In the genomic region with DNA sequence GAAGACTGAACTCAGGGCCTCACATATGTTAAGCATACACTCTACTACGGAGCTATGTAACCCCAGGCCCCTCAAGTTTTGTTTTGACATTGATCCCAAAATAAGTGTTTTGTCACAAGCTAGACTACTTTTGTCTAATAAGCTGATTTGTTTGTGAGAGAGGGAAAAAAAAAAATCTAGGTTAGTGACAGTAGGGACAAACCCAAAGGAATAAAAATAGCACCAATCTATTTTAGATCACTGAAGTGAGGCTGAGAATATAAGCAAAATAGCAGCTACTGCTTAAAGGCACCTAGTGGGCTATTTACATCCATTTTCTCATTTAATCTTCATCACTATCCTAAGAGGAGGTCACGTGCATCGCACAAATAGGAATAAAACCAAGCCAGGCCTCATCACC, we compare ENCODE assay signal across 9 mouse cellular contexts. TPM values are rescaled to one million over a fixed set of nuclear protein-coding genes. Genes with fewer than 3 reads are reported as not detected.
DNase-seq lines count a peak whose midpoint lies in the region; ATAC-seq and TF ChIP-seq lines count a peak whose summit lies in the region.
"Had no signal": no experiment of that assay in that cellular context is flagged by ENCODE, and none has a peak within 500 bp of the region (broad histone marks: within the 10 kb centered on the region; RNA-seq: fewer than 3 reads in every experiment).

No protein-coding gene starts in this region.

- no peak for ATAC-seq in lung, embryonic 16.5 days (ENCODE audit: low read depth)
- no peak for ATAC-seq in forebrain, embryonic 11.5 days (replicated peaks; ENCODE audit: low FRiP score)
- no peak for ATAC-seq in limb, embryonic 12.5 days (ENCODE audit: insufficient number of reproducible peaks, insufficient read depth, low FRiP score, low TSS enrichment, low read depth)
- ATAC-seq: activated CD4-positive, CD25-positive, alpha-beta regulatory T cell, adult 4 months had no signal

- H3K9ac ChIP-seq in lung, embryonic 16.5 days (ENCODE audit: low read length) = peak overlapping the region; percentile 81
- peak overlapping the region; percentile 87; the same call in 1 of the 2 replicates for H3K9ac ChIP-seq in forebrain, embryonic 11.5 days (ENCODE audit: low read length)
- H3K9ac ChIP-seq in limb, embryonic 12.5 days (replicated peaks) = peak overlapping the region; percentile 80; the same call in 1 of the 2 replicates

- H3K27ac ChIP-seq in lung, embryonic 16.5 days (ENCODE audit: low read length) = no peak overlapping the region
- no peak overlapping the region for H3K27ac ChIP-seq in forebrain, embryonic 11.5 days (ENCODE audit: low read depth, low read length)
- H3K27ac ChIP-seq in limb, embryonic 12.5 days = no peak overlapping the region
- peak overlapping the region; percentile 65; the same call in 1 of the 2 replicates for H3K27ac ChIP-seq in olfactory bulb, adult 2 months (ENCODE audit: insufficient read depth, low read depth, low read length)

- H3K4me1 ChIP-seq in lung, embryonic 16.5 days (replicated peaks; ENCODE audit: control insufficient read depth, insufficient read depth, low read length) = peaks cover 8% of the 10 kb centered on the region
- H3K4me1 ChIP-seq in forebrain, embryonic 11.5 days (replicated peaks; ENCODE audit: control insufficient read depth, insufficient read depth, low read length) = peaks cover 6% of the 10 kb centered on the region; the same call in 1 of the 2 replicates
- H3K4me1 ChIP-seq in limb, embryonic 12.5 days (replicated peaks) = peaks cover 30% of the 10 kb centered on the region
- peaks cover 5% of the 10 kb centered on the region for H3K4me1 ChIP-seq in olfactory bulb, adult 2 months (ENCODE audit: control insufficient read depth, insufficient read depth, low read length)

- H3K9me3 ChIP-seq in lung, embryonic 16.5 days (ENCODE audit: control insufficient read depth, low read length) = no peaks in the 10 kb centered on the region
- H3K9me3 ChIP-seq in forebrain, embryonic 11.5 days (ENCODE audit: control insufficient read depth, low read length) = no peaks in the 10 kb centered on the region
- no peaks in the 10 kb centered on the region for H3K9me3 ChIP-seq in limb, embryonic 12.5 days

- H3K27me3 ChIP-seq in lung, embryonic 16.5 days (ENCODE audit: control insufficient read depth, insufficient read depth, low read depth, low read length) = no peaks in the 10 kb centered on the region
- no peaks in the 10 kb centered on the region for H3K27me3 ChIP-seq in forebrain, embryonic 11.5 days (ENCODE audit: control insufficient read depth, insufficient read depth, low read length)
- H3K27me3 ChIP-seq in limb, embryonic 12.5 days = no peaks in the 10 kb centered on the region; the same call in 1 of the 2 replicates

- WGBS in lung, embryonic 16.5 days = 86% methylated on average over 3 of the region's 3 CpGs
- 91% methylated on average over 3 of the region's 3 CpGs for WGBS in forebrain, embryonic 11.5 days
- 90% methylated on average over 3 of the region's 3 CpGs for WGBS in limb, embryonic 12.5 days
- 46% methylated on average over 3 of the region's 3 CpGs for WGBS in olfactory bulb, adult 2 months

- H3K4me2 ChIP-seq in lung, embryonic 16.5 days (ENCODE audit: low read depth, low read length) = peak overlapping the region; percentile 59
- H3K4me2 ChIP-seq in forebrain, embryonic 11.5 days (ENCODE audit: low read depth, low read length, severe bottlenecking) = peak overlapping the region; percentile 63
- peak overlapping the region; percentile 83 for H3K4me2 ChIP-seq in limb, embryonic 12.5 days

- H3K36me3 ChIP-seq in lung, embryonic 16.5 days (ENCODE audit: control insufficient read depth, insufficient read depth, low read length) = 0 out of 2 replicates have a peak, but pooled peaks cover 4% of the 10 kb centered on the region
- no peaks in the 10 kb centered on the region; the same call in 1 of the 2 replicates for H3K36me3 ChIP-seq in forebrain, embryonic 11.5 days (ENCODE audit: control insufficient read depth, insufficient read depth, low read length)
- H3K36me3 ChIP-seq in limb, embryonic 12.5 days = peaks cover 30% of the 10 kb centered on the region

- DNase-seq in lung, postnatal 25 days (ENCODE audit: low spot score) = no peak
- no peak for DNase-seq in forebrain, embryonic 11.5 days (ENCODE audit: low spot score)
- no peak for DNase-seq in urinary bladder, postnatal 4 days (ENCODE audit: low spot score in 2 of 2)
- DNase-seq in ovary, postnatal 36 days (ENCODE audit: low spot score) = no peak
- DNase-seq in spleen, postnatal 4 days (ENCODE audit: low spot score in 2 of 2) = no peak

- TF ChIP-seq POLR2A in olfactory bulb, adult 2 months (IDR thresholded peaks at IDR 0.05; ENCODE audit: insufficient read depth, low read depth, low read length) = no peak

- no peak for TF ChIP-seq CTCF in olfactory bulb, adult 2 months (IDR thresholded peaks at IDR 0.05; ENCODE audit: insufficient read depth, low read depth, low read length)

- peak overlapping the region; percentile 77 for H3K4me3 ChIP-seq in lung, embryonic 16.5 days (ENCODE audit: low read length)
- peak overlapping the region; percentile 72 for H3K4me3 ChIP-seq in forebrain, embryonic 11.5 days (ENCODE audit: low read depth, low read length)
- peak overlapping the region; percentile 72 for H3K4me3 ChIP-seq in limb, embryonic 12.5 days (replicated peaks)
- H3K4me3 ChIP-seq in olfactory bulb, adult 2 months (ENCODE audit: insufficient read depth, low read depth, low read length) = peak overlapping the region; percentile 85

RNA-seq across cellular contexts. Expression of a gene that starts 1.4 kb away (rescaled TPM):
- 54.3 and 56.1 TPM in 2 replicates for polyA plus RNA-seq in lung, embryonic 16.5 days (2015; fragmentation: Nextera tagmentation; extraction: Ambion mirVana)
- 106 and 107 TPM in 2 replicates for polyA plus RNA-seq in forebrain, embryonic 11.5 days (2014; fragmentation: Nextera tagmentation; extraction: Ambion mirVana)
- 69.7 and 73.1 TPM in 2 replicates for polyA plus RNA-seq in limb, embryonic 12.5 days (2016; fragmentation: Nextera tagmentation; extraction: Ambion mirVana)
- polyA plus RNA-seq in olfactory bulb, adult 2 months (2012; ENCODE audit: insufficient read depth, insufficient read length, low replicate concordance, missing spikeins) = not detected in 2 replicates

RNA-seq across cellular contexts. Expression of a gene that starts 22.2 kb away (rescaled TPM):
- 899 and 904 TPM in 2 replicates for polyA plus RNA-seq in lung, embryonic 16.5 days (2015; fragmentation: Nextera tagmentation; extraction: Ambion mirVana)
- 678 and 706 TPM in 2 replicates for polyA plus RNA-seq in forebrain, embryonic 11.5 days (2014; fragmentation: Nextera tagmentation; extraction: Ambion mirVana)
- polyA plus RNA-seq in limb, embryonic 12.5 days (2016; fragmentation: Nextera tagmentation; extraction: Ambion mirVana) = 870 and 903 TPM in 2 replicates
- not detected in 2 replicates for polyA plus RNA-seq in olfactory bulb, adult 2 months (2012; ENCODE audit: insufficient read depth, insufficient read length, low replicate concordance, missing spikeins)

RNA-seq across cellular contexts. Expression of a gene that starts 27.6 kb away (rescaled TPM):
- 5.9 and 8.5 TPM in 2 replicates for polyA plus RNA-seq in lung, embryonic 16.5 days (2015; fragmentation: Nextera tagmentation; extraction: Ambion mirVana)
- polyA plus RNA-seq in forebrain, embryonic 11.5 days (2014; fragmentation: Nextera tagmentation; extraction: Ambion mirVana) = 62.8 and 72.4 TPM in 2 replicates
- 50.9 and 51.1 TPM in 2 replicates for polyA plus RNA-seq in limb, embryonic 12.5 days (2016; fragmentation: Nextera tagmentation; extraction: Ambion mirVana)
- polyA plus RNA-seq in olfactory bulb, adult 2 months (2012; ENCODE audit: insufficient read depth, insufficient read length, low replicate concordance, missing spikeins) = not detected in 2 replicates
- polyA plus RNA-seq: activated CD4-positive, CD25-positive, alpha-beta regulatory T cell, adult 4 months had no signal

RNA-seq across cellular contexts. Expression of a gene that starts 33.5 kb away (rescaled TPM):
- polyA plus RNA-seq in lung, embryonic 16.5 days (2015; fragmentation: Nextera tagmentation; extraction: Ambion mirVana) = 176 and 187 TPM in 2 replicates
- 238 and 256 TPM in 2 replicates for polyA plus RNA-seq in forebrain, embryonic 11.5 days (2014; fragmentation: Nextera tagmentation; extraction: Ambion mirVana)
- 222 and 233 TPM in 2 replicates for polyA plus RNA-seq in limb, embryonic 12.5 days (2016; fragmentation: Nextera tagmentation; extraction: Ambion mirVana)
- not detected in 2 replicates for polyA plus RNA-seq in olfactory bulb, adult 2 months (2012; ENCODE audit: insufficient read depth, insufficient read length, low replicate concordance, missing spikeins)
